Mouse (Mus musculus) C2C12 (cell line): ENCODE data around the gene Igsf21. TPM values are rescaled to one million over a fixed set of nuclear protein-coding genes. Genes with fewer than 3 reads are reported as not detected.

Experiments
- H3K27me3 ChIP-seq: one replicate; pipeline ENCODE4 v1.6.1; 2011; ENCODE audit not compliant: control insufficient read depth, insufficient read depth, insufficient read length
- H3K36me3 ChIP-seq: one replicate; pipeline ENCODE4 v1.6.1; 2011; ENCODE audit not compliant: control insufficient read depth, insufficient read depth
- H3K4me3 ChIP-seq: one replicate; pipeline ENCODE4 v1.5.1; 2011; ENCODE audit warnings: mild to moderate bottlenecking, control low read depth; ENCODE audit not compliant: poor library complexity, insufficient read depth, severe bottlenecking
- H3K79me2 ChIP-seq: one replicate; pipeline ENCODE4 v1.6.1; 2011; ENCODE audit not compliant: control insufficient read depth, insufficient read depth
- H3K79me3 ChIP-seq: one replicate; pipeline ENCODE4 v1.6.1; 2011; ENCODE audit warnings: low read depth, control low read depth
- H3ac ChIP-seq: one replicate; pipeline ENCODE3; 2011; ENCODE audit warnings: low read depth; ENCODE audit not compliant: control insufficient read depth, insufficient read length
- CEBPB ChIP-seq: IDR thresholded peaks from one replicate; pipeline ENCODE4 v1.6.1; 2011; ENCODE audit warnings: low read depth, mild to moderate bottlenecking, control low read depth, moderate library complexity
- CTCF ChIP-seq: IDR thresholded peaks from one replicate; pipeline ENCODE4 v1.5.1; 2011; ENCODE audit not compliant: control insufficient read depth, insufficient read depth, insufficient read length
- FOSL1 ChIP-seq: IDR thresholded peaks from one replicate; pipeline ENCODE4 v1.8.0; 2011; ENCODE audit warnings: mild to moderate bottlenecking, low read length; ENCODE audit not compliant: poor library complexity, insufficient read depth, severe bottlenecking
- MAX ChIP-seq: IDR thresholded peaks from one replicate; pipeline ENCODE4 v1.6.1; 2011; ENCODE audit warnings: mild to moderate bottlenecking, control low read depth
- MYOD1 ChIP-seq: IDR thresholded peaks from one replicate; pipeline ENCODE4 v1.6.1; 2011; ENCODE audit warnings: low read depth; ENCODE audit not compliant: control insufficient read depth, insufficient read length
- MYOG ChIP-seq: IDR thresholded peaks from one replicate; pipeline ENCODE4 v1.6.1; 2011; ENCODE audit not compliant: control insufficient read depth, insufficient read length; ENCODE audit errors: extremely low read depth
- USF1 ChIP-seq: IDR thresholded peaks from one replicate; pipeline ENCODE4 v1.6.1; 2011; ENCODE audit warnings: low read depth, mild to moderate bottlenecking, control low read depth, moderate library complexity
- polyA plus RNA-seq: library from polyadenylated mRNA; unstranded; fragments of >200 nt; fragmentation: generic; extraction: Trizol; gene quantifications from one replicate; pipeline ENCODE4 v1.2.1, GENCODE M21; 2012; ENCODE audit warnings: missing spikeins

Gene Igsf21
- polyA plus RNA-seq, 1 experiment: not detected

DNA sequence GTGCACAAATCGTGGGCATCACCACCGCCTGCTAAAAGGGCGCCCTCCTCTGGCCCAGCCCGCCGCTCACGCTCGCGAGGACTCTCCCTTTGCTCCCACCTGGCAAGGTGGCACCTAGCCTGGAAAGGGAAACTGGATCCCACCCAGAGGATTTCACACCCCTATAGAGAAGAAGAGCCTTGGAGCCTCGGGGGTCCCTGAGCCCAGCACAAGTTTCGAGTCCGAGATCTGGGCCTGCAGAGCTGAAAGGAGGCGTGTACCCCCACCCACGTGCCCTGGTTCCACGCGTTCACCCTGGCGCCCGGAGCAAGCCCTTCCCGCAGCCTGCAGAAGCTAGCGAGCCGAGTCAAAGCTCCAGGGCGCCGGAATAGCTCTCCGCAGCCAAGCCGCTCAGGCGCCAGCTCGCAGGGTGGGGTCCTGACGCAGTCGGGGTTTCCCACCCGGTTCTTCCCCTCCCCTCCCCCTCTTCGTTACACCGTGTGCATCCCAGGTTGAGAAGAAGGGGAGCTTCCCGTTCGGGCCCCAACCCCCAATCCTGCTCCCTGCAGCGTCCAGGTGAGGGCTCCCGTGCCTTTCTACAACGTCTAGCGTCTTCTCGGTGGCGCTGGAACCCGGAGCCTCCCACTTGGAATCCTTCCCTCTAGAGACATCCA, 2.3 kb downstream of the Igsf21 start:
- no peak overlapping the region for H3ac ChIP-seq
- H3K79me2 ChIP-seq: no peaks in the 10 kb centered on the region
- no peak for TF ChIP-seq MYOG
- no peak for TF ChIP-seq MYOD1
- no peak for TF ChIP-seq CTCF
- no peak for TF ChIP-seq FOSL1
- no peak for TF ChIP-seq USF1
- TF ChIP-seq CEBPB: no peak
- TF ChIP-seq MAX: no peak
- no peaks in the 10 kb centered on the region for H3K36me3 ChIP-seq
- no peak overlapping the region for H3K4me3 ChIP-seq
- peaks cover 55% of the 10 kb centered on the region for H3K27me3 ChIP-seq
- H3K79me3 ChIP-seq: no peaks in the 10 kb centered on the region

DNA sequence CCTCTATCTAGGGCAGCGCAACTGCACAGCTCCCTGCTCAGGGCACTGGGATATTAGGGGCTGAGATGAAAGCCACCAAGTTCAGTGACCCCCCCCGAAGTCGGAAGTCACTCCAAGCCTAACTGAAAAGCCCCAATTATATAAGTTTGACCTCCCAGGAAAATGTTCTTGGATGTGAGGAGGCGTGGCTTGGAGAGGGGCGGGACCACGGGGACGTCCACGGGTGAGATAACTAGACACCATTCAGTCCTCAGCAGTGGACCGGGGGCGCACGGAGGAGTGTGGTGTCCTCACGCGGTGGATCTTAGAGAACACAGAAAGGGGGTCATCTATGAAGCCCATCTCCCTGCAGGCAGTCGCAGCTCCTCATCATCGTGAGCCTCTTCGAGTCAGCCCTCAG, 3.4 kb downstream of the Igsf21 start:
- no peak overlapping the region for H3ac ChIP-seq
- TF ChIP-seq CEBPB (no peak), MYOG (no peak), CTCF (no peak), USF1 (no peak), FOSL1 (no peak), MYOD1 (no peak), MAX (no peak)
- no peaks in the 10 kb centered on the region for H3K79me3 ChIP-seq
- peaks cover 55% of the 10 kb centered on the region for H3K27me3 ChIP-seq
- no peaks in the 10 kb centered on the region for H3K79me2 ChIP-seq
- no peaks in the 10 kb centered on the region for H3K36me3 ChIP-seq
- no peak overlapping the region for H3K4me3 ChIP-seq

DNA sequence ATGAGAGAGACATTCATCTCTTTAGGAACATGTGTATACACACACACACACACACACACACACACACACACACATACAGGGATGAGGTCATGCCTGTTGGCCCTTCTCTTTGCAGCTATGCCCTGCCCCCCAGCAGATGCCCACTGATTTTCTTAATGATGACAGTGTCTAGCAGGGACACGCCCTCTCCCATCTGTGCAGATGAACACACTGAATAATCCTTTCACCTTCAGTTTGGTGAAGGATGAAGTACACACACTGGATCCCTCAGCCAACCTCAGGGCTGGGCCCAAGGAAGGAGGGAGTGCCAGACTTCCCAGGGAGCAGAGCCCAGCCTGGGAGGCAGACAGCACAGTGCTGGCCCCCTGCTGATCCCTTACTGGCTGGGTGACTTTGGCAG, 4.3 kb downstream of the Igsf21 start:
- Histone ChIP-seq H3ac (no peak overlapping the region), H3K79me2 (no peaks in the 10 kb centered on the region), H3K27me3 (peaks cover 49% of the 10 kb centered on the region), H3K79me3 (no peaks in the 10 kb centered on the region), H3K36me3 (no peaks in the 10 kb centered on the region), H3K4me3 (no peak overlapping the region)
- TF ChIP-seq MYOD1 (no peak), USF1 (no peak), MYOG (no peak), FOSL1 (no peak), CEBPB (no peak), MAX (no peak), CTCF (no peak)

DNA sequence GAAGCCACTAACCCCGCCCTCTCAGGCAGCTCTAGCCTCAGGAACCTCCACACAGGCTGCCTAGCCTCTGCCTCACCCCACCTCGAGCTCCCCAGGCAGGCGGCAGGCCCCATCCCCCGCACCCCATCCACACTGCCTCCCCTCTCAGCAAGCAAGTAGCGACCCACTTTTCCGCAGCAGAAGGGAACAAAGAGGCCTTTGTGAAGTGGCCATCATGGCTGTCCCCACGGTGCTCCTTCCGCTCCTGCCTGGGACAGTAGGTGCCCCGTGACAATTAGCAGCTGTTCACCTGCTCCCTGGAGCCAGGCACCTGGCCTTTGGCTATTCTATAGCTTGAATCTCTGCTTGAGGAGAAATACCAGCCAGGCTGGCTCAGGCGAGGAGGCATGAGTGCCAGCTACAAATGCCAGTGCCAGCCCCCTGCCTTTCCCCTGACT, 9.3 kb downstream of the Igsf21 start:
- no peaks in the 10 kb centered on the region for H3K79me3 ChIP-seq
- no peak for TF ChIP-seq USF1
- no peak for TF ChIP-seq FOSL1
- TF ChIP-seq CTCF: no peak
- no peak for TF ChIP-seq MYOD1
- no peak for TF ChIP-seq MYOG
- TF ChIP-seq CEBPB: no peak
- no peak for TF ChIP-seq MAX
- H3K27me3 ChIP-seq: peaks cover 2% of the 10 kb centered on the region
- H3K36me3 ChIP-seq: no peaks in the 10 kb centered on the region
- no peaks in the 10 kb centered on the region for H3K79me2 ChIP-seq
- no peak overlapping the region for H3ac ChIP-seq
- no peak overlapping the region for H3K4me3 ChIP-seq

DNA sequence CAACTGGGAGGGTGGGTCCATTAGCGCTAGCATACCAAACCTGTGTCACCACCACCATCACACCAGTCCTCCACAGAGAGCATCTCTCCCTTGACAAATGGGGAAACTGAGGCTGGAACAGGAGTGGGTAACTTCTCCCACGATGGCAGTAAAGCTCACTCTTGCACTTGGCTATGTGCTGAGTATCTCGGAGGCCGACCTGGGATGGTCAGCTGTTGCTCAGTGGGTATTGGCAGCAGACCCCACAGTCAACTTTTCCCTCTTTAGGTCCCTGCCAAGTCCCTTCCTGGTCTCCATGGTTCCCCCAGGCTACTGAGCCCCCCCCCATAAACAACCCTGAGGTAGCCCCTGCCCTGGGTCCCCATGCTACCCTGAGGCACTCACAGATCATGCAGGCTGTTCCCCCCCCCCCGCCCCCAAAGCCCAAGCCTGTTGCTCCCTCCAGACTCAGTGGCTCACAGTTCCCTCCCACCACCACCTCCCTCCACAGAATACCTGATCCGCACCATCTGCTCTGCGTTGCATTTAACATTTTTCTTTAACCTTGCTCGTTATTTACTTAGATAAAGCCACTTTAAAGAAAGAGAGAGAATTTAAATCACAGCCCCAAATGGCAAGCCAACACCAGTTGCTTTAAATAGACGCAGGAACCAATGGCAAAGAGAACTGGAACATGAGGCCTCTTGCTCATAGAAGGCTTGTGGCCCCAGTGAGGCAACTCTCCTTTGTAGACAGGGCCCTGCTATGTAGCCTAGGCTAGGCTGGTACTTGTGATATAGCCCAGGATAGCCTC, 11.0 kb downstream of the Igsf21 start:
- H3ac ChIP-seq: no peak overlapping the region
- H3K79me2 ChIP-seq: no peaks in the 10 kb centered on the region
- no peak overlapping the region for H3K4me3 ChIP-seq
- no peaks in the 10 kb centered on the region for H3K27me3 ChIP-seq
- TF ChIP-seq USF1 (no peak), MYOD1 (no peak), MAX (no peak), CEBPB (no peak), MYOG (no peak), CTCF (no peak), FOSL1 (no peak)
- no peaks in the 10 kb centered on the region for H3K36me3 ChIP-seq
- H3K79me3 ChIP-seq: no peaks in the 10 kb centered on the region
